Mouse (Mus musculus): ENCODE results near the gene Zbtb7b. TPM values are rescaled to one million over a fixed set of nuclear protein-coding genes. Genes with fewer than 3 reads are reported as not detected.

Zbtb7b gene
- polyA plus RNA-seq, 1 experiment from 2014 or later = 1.2 TPM

DNA sequence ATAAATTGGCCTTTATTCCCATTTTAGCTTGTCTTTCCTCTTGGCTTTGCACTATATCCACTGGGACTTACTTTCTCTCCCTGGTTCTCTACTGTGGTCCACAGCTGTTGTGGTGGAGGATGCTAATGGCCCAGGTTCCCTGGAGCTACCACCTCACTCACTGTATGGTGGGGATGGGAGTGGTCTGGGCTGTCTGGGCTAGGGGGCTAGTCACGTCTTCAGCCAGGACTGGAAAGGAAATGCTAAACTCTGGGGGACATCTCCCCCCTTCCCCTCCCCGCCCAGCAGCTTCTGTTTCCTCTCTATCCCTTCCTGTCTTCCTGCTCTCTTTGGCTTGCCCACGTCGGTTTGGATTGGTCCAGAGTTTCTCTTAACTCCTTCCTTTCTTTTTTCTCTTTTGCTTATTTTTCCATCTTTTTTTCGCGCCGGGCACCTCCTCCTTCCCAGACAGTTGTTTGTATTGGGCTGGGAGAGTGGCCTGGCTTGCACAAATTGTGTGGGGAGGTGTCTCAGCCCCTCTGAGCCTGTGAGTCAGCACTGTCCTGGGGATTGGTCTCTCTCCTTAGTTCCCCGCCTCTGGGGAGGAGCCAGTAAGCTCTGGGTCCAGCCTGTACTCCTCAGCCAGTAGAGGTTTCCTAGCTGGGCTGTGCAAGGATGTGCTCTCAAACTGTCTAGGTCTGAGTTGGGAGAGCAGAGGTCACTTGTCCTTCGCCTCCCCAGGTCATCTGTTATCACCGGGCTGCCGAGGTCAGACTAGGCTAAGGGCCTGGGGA, 26.6 kb upstream of the Zbtb7b start:
- WGBS = 3% methylated on average over 11 of the region's 11 CpGs
- ATAC-seq (ENCODE audit: low FRiP score) (peak; percentile 41), DNase-seq (ENCODE audit: low spot score) (peak; percentile 65)
- Histone ChIP-seq H3K9me3 (ENCODE audit: control insufficient read depth, low read length) (no peaks in the 10 kb centered on the region), H3K27ac (ENCODE audit: low read depth, low read length) (peak overlapping the region; percentile 65; the same call in 1 of the 2 replicates), H3K9ac (ENCODE audit: low read depth, low read length) (peak overlapping the region; percentile 58), H3K27me3 (ENCODE audit: control insufficient read depth, insufficient read depth, low read length) (no peaks in the 10 kb centered on the region), H3K4me3 (ENCODE audit: low read depth, low read length) (peak overlapping the region; percentile 41), H3K4me2 (replicated peaks; ENCODE audit: low read depth, low read length) (peak overlapping the region; percentile 56), H3K4me1 (replicated peaks; ENCODE audit: control insufficient read depth, insufficient read depth, low read length) (peaks cover 9% of the 10 kb centered on the region; the same call in 1 of the 2 replicates), H3K36me3 (ENCODE audit: control insufficient read depth, insufficient read depth, low read length) (no peaks in the 10 kb centered on the region)

DNA sequence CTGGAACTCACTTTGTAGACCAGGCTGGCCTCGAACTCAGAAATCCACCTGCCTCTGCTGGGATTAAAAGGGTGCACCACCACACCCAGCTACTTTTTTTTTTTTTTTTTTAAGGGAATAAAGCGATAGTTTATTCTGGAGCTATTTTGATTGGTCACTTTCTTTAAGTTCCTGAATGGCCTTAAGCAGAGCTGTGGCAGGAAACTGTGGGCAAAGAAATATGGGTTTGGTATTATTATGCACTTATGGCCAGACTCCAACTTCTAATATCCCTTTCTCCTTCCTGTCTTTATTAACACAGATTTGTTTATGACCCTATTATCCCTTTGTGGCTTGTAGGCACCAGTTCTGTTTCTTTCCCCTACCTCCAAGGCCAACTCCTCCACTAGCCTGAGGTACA, 25.8 kb upstream of the Zbtb7b start:
- H3K4me3 ChIP-seq (ENCODE audit: low read depth, low read length) = no peak overlapping the region
- DNase-seq (ENCODE audit: low spot score) (no peak), ATAC-seq (ENCODE audit: low FRiP score) (no peak)
- peaks cover 9% of the 10 kb centered on the region; the same call in 1 of the 2 replicates for H3K4me1 ChIP-seq (replicated peaks; ENCODE audit: control insufficient read depth, insufficient read depth, low read length)
- no peaks in the 10 kb centered on the region for H3K9me3 ChIP-seq (ENCODE audit: control insufficient read depth, low read length)
- no peaks in the 10 kb centered on the region for H3K27me3 ChIP-seq (ENCODE audit: control insufficient read depth, insufficient read depth, low read length)
- H3K4me2 ChIP-seq (replicated peaks; ENCODE audit: low read depth, low read length) = no peak overlapping the region
- WGBS = 60% methylated on average over 2 of the region's 2 CpGs
- no peak overlapping the region for H3K9ac ChIP-seq (ENCODE audit: low read depth, low read length)
- peak overlapping the region; percentile 44; the same call in 1 of the 2 replicates for H3K27ac ChIP-seq (ENCODE audit: low read depth, low read length)
- H3K36me3 ChIP-seq (ENCODE audit: control insufficient read depth, insufficient read depth, low read length) = no peaks in the 10 kb centered on the region

DNA sequence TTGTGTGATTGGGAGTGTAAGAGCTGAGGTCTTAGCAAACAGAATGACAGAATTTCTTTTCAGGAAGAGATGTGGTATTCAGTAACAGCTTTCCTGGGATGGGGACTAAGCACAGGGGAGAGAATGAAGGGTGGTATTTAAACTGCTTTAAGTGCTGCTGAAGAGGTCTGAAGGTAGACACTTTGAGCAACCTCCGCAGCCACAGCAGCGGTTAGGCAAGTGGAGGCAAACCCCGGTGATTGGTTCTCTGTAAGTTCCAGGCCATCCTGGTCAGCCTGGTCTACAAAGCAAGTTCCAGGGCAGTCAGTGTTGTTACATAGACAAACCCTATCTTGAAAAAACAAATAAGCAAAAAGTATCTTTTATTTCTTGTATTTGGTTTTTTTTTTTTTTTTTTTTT, 25.4 kb upstream of the Zbtb7b start:
- H3K27ac ChIP-seq (ENCODE audit: low read depth, low read length) = peak overlapping the region; percentile 58; the same call in 1 of the 2 replicates
- H3K4me2 ChIP-seq (replicated peaks; ENCODE audit: low read depth, low read length) = peak overlapping the region; percentile 87
- 31% methylated on average over 3 of the region's 3 CpGs for WGBS
- no peaks in the 10 kb centered on the region for H3K9me3 ChIP-seq (ENCODE audit: control insufficient read depth, low read length)
- peaks cover 9% of the 10 kb centered on the region; the same call in 1 of the 2 replicates for H3K4me1 ChIP-seq (replicated peaks; ENCODE audit: control insufficient read depth, insufficient read depth, low read length)
- H3K4me3 ChIP-seq (ENCODE audit: low read depth, low read length) = peak overlapping the region; percentile 61
- 0 out of 2 replicates have a peak, but pooled peaks cover under 1% of the 10 kb centered on the region for H3K36me3 ChIP-seq (ENCODE audit: control insufficient read depth, insufficient read depth, low read length)
- H3K27me3 ChIP-seq (ENCODE audit: control insufficient read depth, insufficient read depth, low read length) = no peaks in the 10 kb centered on the region
- peak overlapping the region; percentile 61; the same call in 1 of the 2 replicates for H3K9ac ChIP-seq (ENCODE audit: low read depth, low read length)
- DNase-seq (ENCODE audit: low spot score) (no peak), ATAC-seq (ENCODE audit: low FRiP score) (no peak)

DNA sequence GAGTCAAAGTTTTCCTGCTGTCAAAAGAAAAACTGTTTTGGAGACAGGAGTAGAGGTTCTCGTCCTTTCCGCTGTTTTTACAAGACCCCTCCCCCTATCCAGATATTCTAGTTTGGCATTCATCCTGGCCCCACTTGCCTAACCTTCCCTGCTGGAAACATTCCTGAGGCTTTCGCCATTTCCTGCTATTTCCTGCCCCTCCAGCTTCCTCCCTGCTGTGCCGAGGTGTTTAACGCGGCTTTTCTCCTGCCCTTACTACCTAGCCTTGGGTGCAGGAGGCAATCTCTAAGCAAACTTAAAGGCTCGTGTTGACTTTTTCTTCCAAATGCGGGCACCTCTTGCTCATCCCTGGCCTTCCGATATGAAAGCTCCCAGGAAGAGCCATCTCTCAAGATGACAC, 25.0 kb upstream of the Zbtb7b start:
- peak overlapping the region; percentile 61 for H3K9ac ChIP-seq (ENCODE audit: low read depth, low read length)
- H3K4me1 ChIP-seq (replicated peaks; ENCODE audit: control insufficient read depth, insufficient read depth, low read length) = peaks cover 9% of the 10 kb centered on the region; the same call in 1 of the 2 replicates
- peak overlapping the region; percentile 87 for H3K4me2 ChIP-seq (replicated peaks; ENCODE audit: low read depth, low read length)
- peak overlapping the region; percentile 61 for H3K4me3 ChIP-seq (ENCODE audit: low read depth, low read length)
- no peaks in the 10 kb centered on the region for H3K9me3 ChIP-seq (ENCODE audit: control insufficient read depth, low read length)
- H3K27ac ChIP-seq (ENCODE audit: low read depth, low read length) = peak overlapping the region; percentile 85
- 3% methylated on average over 9 of the region's 9 CpGs for WGBS
- no peaks in the 10 kb centered on the region for H3K27me3 ChIP-seq (ENCODE audit: control insufficient read depth, insufficient read depth, low read length)
- H3K36me3 ChIP-seq (ENCODE audit: control insufficient read depth, insufficient read depth, low read length) = 0 out of 2 replicates have a peak, but pooled peaks cover 3% of the 10 kb centered on the region
- DNase-seq (ENCODE audit: low spot score) = peak; percentile 31
- no peak for ATAC-seq (ENCODE audit: low FRiP score)

DNA sequence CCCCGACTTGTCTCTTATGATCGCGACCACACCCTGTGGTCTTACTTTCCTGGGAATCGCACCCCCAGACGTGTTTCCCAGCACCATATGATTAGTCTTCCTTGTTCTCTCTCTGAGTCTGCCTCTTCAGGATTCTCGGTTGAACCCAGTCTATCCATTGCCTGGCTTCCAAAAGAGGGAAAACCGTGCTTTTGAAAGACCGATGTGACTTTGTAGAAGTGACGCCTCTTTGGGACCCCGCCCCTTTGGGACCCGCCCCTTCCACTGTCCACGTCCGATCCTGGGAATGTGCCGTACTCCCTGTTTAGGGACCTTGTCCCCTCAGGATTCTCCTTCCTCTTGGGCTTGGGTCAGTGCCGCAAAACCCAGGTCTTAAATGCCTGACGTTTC, 24.3 kb upstream of the Zbtb7b start:
- Histone ChIP-seq H3K9ac (ENCODE audit: low read depth, low read length) (peak overlapping the region; percentile 61), H3K4me1 (replicated peaks; ENCODE audit: control insufficient read depth, insufficient read depth, low read length) (peaks cover 9% of the 10 kb centered on the region; the same call in 1 of the 2 replicates), H3K4me3 (ENCODE audit: low read depth, low read length) (peak overlapping the region; percentile 61), H3K27ac (ENCODE audit: low read depth, low read length) (peak overlapping the region; percentile 85), H3K27me3 (ENCODE audit: control insufficient read depth, insufficient read depth, low read length) (no peaks in the 10 kb centered on the region), H3K9me3 (ENCODE audit: control insufficient read depth, low read length) (no peaks in the 10 kb centered on the region), H3K36me3 (ENCODE audit: control insufficient read depth, insufficient read depth, low read length) (0 out of 2 replicates have a peak, but pooled peaks cover 3% of the 10 kb centered on the region), H3K4me2 (replicated peaks; ENCODE audit: low read depth, low read length) (peak overlapping the region; percentile 87)
- under 1% methylated on average over 16 of the region's 16 CpGs for WGBS
- DNase-seq (ENCODE audit: low spot score) = peak; percentile 82
- ATAC-seq (ENCODE audit: low FRiP score) = peak; percentile 31

DNA sequence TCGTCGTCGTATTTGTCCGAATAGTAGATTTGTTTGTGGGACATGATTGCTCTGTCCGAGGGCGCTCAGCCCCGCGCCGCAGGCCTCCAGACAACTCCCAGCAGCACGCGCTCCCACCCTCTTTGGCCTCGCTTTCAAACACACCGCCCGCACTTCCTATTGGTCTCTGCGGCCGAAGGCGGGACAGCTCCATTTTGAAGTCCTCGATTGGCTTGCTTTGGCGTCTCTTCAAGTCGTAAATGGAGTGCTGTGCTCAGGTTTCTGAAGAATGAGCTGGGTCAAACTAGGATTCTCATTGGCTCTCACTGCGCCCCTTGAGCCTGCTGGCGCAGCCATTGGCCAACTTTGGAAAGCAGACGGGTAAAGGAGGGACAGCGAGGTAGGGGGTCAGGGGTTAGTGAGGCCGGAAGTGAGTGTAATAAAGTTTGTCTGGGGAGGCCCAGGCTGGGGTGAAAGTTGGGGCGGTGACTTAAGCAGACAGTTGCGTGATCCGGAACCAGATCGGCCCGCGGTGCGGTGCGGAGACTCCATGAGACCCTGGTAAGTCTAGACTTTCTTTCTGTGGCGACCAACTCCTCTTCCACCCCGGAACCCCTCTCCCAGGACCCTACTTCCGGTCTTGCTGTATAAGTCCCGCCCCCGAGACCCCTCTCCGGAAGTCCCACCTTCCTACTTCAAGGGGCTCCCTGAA, 23.7 kb upstream of the Zbtb7b start, which contains the start of the genes Cks1b and Shc1:
Gene Cks1b (minus strand): TSS at position 214 of the 691 bp plus-strand sequence.
Gene Shc1 (plus strand): TSS at position 274 of the 691 bp plus-strand sequence.
- peak within 1 kb of the TSS; percentile 61 for H3K9ac ChIP-seq (ENCODE audit: low read depth, low read length)
- H3K4me2 ChIP-seq (replicated peaks; ENCODE audit: low read depth, low read length) = peak within 1 kb of the TSS; percentile 87
- H3K27me3 ChIP-seq (ENCODE audit: control insufficient read depth, insufficient read depth, low read length) = no peaks in the 10 kb centered on the region
- ATAC-seq (ENCODE audit: low FRiP score) (peak; percentile 97), DNase-seq (ENCODE audit: low spot score) (peak; percentile 93)
- peak within 1 kb of the TSS; percentile 61 for H3K4me3 ChIP-seq (ENCODE audit: low read depth, low read length)
- under 1% methylated on average over 39 of the region's 39 CpGs for WGBS
- 0 out of 2 replicates have a peak, but pooled peaks cover 3% of the 10 kb centered on the region for H3K36me3 ChIP-seq (ENCODE audit: control insufficient read depth, insufficient read depth, low read length)
- H3K4me1 ChIP-seq (replicated peaks; ENCODE audit: control insufficient read depth, insufficient read depth, low read length) = peaks cover 9% of the 10 kb centered on the region; the same call in 1 of the 2 replicates
- H3K9me3 ChIP-seq (ENCODE audit: control insufficient read depth, low read length) = no peaks in the 10 kb centered on the region
- H3K27ac ChIP-seq (ENCODE audit: low read depth, low read length) = peak within 1 kb of the TSS; percentile 85

DNA sequence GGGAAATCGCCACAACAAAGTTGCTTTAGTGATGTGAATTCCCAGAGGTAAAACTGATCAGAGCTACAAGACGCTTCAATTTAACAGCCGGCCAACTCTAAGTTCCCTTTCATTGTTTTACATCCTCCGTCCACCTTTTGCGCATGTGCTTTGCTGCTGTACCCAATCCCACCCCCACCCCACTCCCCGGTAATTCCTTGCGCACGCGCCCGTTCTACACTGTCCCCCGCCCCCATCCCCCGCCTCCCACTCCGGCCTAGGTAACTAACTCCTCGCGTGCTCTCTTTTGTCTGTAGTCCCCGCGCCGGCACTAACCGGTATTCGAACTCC, 23.2 kb upstream of the Zbtb7b start:
- Histone ChIP-seq H3K9me3 (ENCODE audit: control insufficient read depth, low read length) (no peaks in the 10 kb centered on the region), H3K4me3 (ENCODE audit: low read depth, low read length) (peak overlapping the region; percentile 61), H3K36me3 (ENCODE audit: control insufficient read depth, insufficient read depth, low read length) (0 out of 2 replicates have a peak, but pooled peaks cover 3% of the 10 kb centered on the region), H3K9ac (ENCODE audit: low read depth, low read length) (peak overlapping the region; percentile 46), H3K27ac (ENCODE audit: low read depth, low read length) (peak overlapping the region; percentile 58), H3K27me3 (ENCODE audit: control insufficient read depth, insufficient read depth, low read length) (no peaks in the 10 kb centered on the region), H3K4me2 (replicated peaks; ENCODE audit: low read depth, low read length) (peak overlapping the region; percentile 87), H3K4me1 (replicated peaks; ENCODE audit: control insufficient read depth, insufficient read depth, low read length) (peaks cover 9% of the 10 kb centered on the region; the same call in 1 of the 2 replicates)
- ATAC-seq (ENCODE audit: low FRiP score) = peak; percentile 53
- WGBS = under 1% methylated on average over 20 of the region's 20 CpGs
- no peak for DNase-seq (ENCODE audit: low spot score)

DNA sequence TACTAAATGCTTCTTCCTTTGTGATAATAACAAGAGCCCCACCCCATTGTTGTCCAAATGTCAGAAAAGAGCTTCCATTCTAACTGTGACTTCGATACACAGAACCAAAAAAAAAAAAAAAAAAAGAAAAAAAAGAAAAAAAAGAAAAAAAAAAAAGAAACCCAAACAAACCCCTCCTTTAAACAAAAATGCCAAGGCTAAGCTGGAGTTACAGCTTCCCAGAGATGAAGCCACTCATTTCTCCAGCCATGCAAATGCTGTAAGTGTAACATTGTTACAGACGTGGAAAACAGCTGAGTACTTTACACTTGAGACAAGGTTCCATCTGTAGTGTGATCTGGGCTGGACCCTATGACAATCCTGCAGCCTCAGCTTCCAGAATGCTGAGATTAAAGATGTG, 22.6 kb upstream of the Zbtb7b start:
- no peaks in the 10 kb centered on the region for H3K9me3 ChIP-seq (ENCODE audit: control insufficient read depth, low read length)
- 0 out of 2 replicates have a peak, but pooled peaks cover 3% of the 10 kb centered on the region for H3K36me3 ChIP-seq (ENCODE audit: control insufficient read depth, insufficient read depth, low read length)
- DNase-seq (ENCODE audit: low spot score) (no peak), ATAC-seq (ENCODE audit: low FRiP score) (no peak)
- no peaks in the 10 kb centered on the region for H3K27me3 ChIP-seq (ENCODE audit: control insufficient read depth, insufficient read depth, low read length)
- WGBS = 42% methylated on average over 2 of the region's 2 CpGs
- peak overlapping the region; percentile 87 for H3K4me2 ChIP-seq (replicated peaks; ENCODE audit: low read depth, low read length)
- H3K4me1 ChIP-seq (replicated peaks; ENCODE audit: control insufficient read depth, insufficient read depth, low read length) = peaks cover 9% of the 10 kb centered on the region; the same call in 1 of the 2 replicates
- H3K27ac ChIP-seq (ENCODE audit: low read depth, low read length) = no peak overlapping the region
- peak overlapping the region; percentile 46 for H3K9ac ChIP-seq (ENCODE audit: low read depth, low read length)
- H3K4me3 ChIP-seq (ENCODE audit: low read depth, low read length) = peak overlapping the region; percentile 61

All from hindbrain, embryonic 11.5 days (tissue).